Mouse (Mus musculus) fat pad, adult 2 months (tissue): Measurements from ENCODE around the gene Tmem177.

Experiments used
- DNase-seq: peaks from one replicate; pipeline ENCODE4 v3.0.0-alpha.2; 2011; ENCODE audit warnings: low read depth, low spot score; ENCODE audit errors: extremely low read depth

Tmem177 gene

GRCm38 (mm10) chr1:119912953-119913814 is at the start of gene Tmem177:
Tmem177 (minus strand) TSS chr1:119913208.
- DNase-seq = peak; percentile 42

GRCm38 (mm10) chr1:119959920-119960319 is 46.9 kb upstream of the Tmem177 start:
- DNase-seq = no peak

- no peak for DNase-seq
Observed at GRCm38 (mm10) chr1:119959464-119959863, 46.5 kb upstream of the Tmem177 start.

GRCm38 (mm10) chr1:119957716-119958222 is 44.8 kb upstream of the Tmem177 start:
- no peak for DNase-seq

- no peak for DNase-seq
Observed at GRCm38 (mm10) chr1:119954680-119955079, 41.7 kb upstream of the Tmem177 start.

DNA sequence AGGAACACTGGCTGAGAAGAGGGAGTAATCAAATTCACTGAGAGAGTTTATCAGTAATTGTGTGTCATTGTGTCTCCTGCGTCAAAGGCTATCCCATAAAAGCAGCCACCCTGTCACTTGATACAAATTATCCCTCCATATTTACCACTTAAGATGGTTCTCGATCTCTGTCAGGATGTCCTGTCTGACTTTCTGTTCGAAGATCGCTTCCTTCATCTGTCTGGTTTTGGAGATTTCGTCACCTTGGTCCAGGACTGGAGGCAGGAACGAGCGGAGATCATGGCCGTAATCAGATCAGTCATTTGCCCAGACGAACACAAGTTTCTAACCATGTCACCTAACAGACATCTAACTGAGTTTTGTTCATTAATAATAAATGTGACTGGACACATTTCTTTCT is 40.4 kb upstream of the Tmem177 start:
- no peak for DNase-seq

DNA sequence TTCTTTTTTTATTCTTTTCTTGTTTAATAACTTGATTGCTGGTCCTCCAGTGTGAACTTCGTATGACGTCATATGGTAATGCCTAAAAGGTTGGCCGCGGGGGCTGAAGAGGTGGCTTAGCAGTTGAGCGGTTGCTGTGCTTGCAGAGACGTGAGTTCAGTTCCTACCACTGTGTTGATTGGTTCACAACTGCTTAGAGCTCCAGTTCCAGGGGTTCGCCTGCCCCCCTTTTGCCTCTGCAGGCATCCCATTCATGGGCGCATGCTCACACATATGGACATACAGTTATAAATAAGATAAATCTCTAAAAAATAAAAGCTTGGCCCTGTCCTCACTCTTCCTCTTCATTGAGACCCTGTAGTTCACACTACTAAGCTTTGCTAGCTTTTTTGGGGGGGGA is 37.1 kb upstream of the Tmem177 start:
- no peak for DNase-seq

GRCm38 (mm10) chr1:119936861-119937260 is 23.9 kb upstream of the Tmem177 start:
- DNase-seq = no peak

GRCm38 (mm10) chr1:119931421-119932150 is 18.6 kb upstream of the Tmem177 start:
- no peak for DNase-seq

DNA sequence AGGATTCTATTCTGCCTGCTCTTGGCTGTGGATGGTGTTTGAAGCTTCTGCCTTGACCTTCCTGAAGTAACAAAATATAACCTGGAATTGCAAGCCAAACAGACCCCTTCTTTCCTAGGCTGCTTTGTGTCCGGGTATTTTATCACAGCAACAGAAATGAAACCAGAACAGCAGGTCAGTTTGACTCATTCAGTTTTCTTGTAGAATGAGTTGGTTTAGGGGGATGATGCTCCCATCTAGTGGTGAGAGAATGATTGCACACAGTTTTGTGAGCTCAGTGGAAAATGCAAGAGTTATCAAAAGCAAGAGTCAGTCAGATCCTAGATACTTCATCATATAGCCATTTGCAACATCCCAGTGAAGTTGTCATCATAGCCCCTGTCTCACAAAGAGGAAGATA is 16.7 kb upstream of the Tmem177 start:
- DNase-seq = no peak

DNA sequence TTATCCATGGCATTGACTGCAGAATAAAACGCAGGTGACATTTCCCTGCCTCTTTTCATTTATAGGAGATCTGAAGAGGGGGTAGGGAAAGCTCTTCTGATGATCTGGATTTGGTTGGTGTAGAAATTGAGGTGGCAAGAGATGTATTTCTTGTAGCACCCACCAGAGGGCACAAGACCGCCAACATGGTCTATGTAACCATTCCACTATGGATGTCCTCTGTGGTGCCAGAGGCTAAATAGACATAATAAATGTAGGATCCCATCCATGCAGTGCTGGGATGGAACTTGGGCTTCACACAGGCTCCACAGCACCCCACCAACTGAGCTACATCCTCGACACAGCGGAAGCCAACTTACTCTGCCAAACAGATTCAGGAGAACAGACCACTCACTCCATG is 6.3 kb upstream of the Tmem177 start:
- no peak for DNase-seq

GRCm38 (mm10) chr1:119916823-119917371 is 3.9 kb upstream of the Tmem177 start:
- no peak for DNase-seq

GRCm38 (mm10) chr1:119907206-119907748 is 5.7 kb downstream of the Tmem177 start:
- no peak for DNase-seq

DNA sequence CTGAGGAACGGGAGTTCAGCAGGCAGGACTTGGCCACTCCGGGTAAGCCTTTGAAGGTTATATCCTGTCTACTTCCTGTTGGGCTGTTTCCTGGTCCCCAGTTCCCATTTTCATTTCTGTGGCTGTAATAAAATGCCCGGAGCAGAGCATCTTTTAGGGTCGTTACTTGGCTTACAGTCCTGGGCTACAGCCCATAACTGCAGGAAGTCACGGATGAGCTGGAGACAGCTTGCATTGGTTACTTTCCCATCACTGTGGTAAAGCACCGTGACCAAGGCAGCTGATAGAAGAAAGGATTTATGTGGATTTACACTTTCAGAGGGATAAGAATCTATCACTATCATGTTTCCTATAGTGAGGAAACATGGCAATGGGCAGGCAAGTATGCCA is 9.8 kb downstream of the Tmem177 start:
- DNase-seq = no peak

GRCm38 (mm10) chr1:119902551-119903230 is 10.3 kb downstream of the Tmem177 start:
- DNase-seq = no peak

DNA sequence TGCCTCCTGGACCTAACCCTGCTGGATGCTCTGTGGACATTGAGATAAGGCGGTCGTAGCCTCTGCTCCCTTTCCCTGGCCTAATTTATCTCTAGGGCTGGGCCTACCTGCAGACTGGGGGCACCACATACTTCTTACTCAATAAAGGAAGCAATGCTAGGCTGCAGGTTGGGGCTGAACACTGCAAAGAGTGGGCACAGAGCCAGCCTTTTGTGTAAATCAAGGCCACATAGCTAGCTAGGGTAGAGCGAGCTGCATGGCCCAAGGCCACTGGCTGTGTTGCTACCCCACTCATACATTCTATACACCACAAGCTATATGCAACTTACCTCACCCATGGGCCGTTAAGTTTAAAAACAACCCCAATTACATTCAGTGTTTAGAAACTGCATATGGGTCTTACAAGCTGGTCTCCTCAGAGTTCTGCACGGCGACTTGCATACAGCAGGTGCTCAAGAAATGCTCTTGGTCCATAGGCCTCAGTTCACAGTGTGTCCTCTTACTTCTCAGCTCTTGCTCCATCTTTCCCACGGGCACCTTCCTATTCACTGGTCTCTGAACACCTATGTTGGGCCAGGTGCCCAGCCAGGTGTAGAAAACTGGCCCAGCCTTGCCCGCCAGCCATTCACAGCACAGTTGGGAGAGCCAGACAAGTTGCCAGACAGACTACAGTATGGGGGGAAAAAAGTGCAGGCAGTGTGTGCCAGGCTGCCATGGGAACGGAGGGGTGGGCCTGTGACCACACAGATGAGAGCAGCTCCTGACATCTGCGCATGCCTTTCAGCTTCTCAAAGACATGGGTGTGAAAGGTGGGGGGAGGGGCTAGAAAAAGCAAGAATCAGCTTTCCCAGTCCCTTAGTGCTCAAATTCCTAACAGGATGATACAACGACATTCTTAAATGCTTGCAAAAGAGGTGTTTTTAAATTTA is 13.5 kb downstream of the Tmem177 start:
- peak; percentile 45 for DNase-seq

DNA sequence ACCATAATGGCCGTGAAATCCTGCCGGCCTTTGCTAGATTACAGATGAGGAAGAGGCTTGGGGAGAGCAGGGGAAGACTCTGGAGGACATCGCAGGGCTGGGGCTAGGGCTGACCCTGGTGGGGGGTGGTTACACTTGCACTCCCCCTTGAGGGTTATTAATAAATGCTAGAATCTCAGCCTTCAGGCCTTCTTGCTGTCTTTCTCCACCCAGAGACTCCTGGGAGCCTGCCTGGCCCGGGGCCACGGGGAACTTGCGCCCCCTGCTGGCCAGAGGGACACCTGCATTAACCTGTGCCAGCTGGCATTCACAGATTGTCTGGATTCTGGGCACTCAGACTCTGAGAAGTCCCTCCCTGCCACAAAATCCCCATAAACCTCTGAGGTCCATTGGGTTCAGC is 18.1 kb downstream of the Tmem177 start:
- no peak for DNase-seq

DNA sequence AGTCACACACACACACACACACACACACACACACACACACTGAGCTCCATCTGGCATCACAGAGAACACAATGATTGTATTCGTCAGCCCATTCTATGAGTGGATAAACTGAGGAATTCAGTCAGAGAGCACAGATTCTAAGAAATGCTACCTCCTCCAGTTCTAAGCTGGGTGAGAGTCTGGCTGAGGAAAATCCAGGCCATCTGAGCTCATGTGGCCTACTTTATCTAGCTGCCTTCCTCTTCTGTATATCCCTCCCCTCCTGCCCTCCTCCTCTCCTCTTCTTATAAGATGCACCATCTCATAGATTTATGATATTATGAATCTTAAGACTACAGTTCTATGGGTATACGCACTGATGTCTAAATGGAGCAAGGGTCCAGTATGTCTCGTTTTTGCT is 19.4 kb downstream of the Tmem177 start:
- DNase-seq = no peak

- no peak for DNase-seq
Observed at GRCm38 (mm10) chr1:119892933-119893332, 20.1 kb downstream of the Tmem177 start.

DNA sequence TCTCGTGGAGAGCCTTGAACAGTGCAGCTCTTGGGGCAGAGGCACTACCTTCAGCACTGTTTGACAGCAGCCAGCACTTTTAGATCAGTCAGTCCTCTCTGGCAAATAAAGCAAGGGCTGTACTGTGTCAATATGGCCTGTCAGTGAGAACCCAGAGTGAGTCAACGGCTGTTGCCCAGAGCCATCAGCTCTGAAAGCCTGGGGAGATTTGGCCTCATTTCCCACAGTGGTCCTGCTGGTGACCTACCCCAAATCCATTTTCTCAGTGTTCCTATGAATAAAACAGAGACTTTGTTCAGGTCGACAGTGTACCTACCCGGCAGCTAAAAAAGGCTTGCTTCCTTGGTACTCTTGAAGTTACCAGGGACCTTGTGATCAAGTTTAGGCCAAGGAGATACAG is 21.1 kb downstream of the Tmem177 start:
- DNase-seq = no peak
